Mouse (Mus musculus) right cerebral cortex, postnatal 14 days (tissue): ENCODE measurements around the gene Scn3a.
A peak's percentile ranks its signal among the peaks of the same experiment; 100 is the strongest.
"Not testable (repeated sequence)": the region's sequence is repeated elsewhere in the genome, so short reads cannot be mapped to it uniquely, and the experiment has no call there.

Experiments
- DNase-seq: peaks from one replicate; pipeline ENCODE4 v3.0.0; 2022

Scn3a gene

DNA sequence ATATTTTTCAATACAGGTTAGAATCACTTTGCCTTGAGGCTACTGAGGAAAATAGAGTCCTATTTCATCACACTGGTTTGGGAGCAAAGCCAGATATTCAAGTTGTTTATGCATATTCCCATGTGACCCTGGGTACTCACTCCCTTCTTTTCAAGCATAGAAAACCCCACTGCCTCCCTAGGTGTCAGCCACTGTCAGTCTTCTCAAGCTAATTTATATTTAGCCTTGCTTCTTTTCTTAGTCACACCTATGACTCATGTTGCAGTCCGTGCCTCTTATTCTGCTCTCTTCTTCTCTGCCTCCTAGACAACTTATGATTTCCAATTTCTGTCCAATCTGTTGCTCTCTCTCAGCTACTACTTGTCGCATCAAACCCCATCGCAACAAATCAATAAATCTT is 84.0 kb downstream of the Scn3a start:
- DNase-seq, result no peak

DNA sequence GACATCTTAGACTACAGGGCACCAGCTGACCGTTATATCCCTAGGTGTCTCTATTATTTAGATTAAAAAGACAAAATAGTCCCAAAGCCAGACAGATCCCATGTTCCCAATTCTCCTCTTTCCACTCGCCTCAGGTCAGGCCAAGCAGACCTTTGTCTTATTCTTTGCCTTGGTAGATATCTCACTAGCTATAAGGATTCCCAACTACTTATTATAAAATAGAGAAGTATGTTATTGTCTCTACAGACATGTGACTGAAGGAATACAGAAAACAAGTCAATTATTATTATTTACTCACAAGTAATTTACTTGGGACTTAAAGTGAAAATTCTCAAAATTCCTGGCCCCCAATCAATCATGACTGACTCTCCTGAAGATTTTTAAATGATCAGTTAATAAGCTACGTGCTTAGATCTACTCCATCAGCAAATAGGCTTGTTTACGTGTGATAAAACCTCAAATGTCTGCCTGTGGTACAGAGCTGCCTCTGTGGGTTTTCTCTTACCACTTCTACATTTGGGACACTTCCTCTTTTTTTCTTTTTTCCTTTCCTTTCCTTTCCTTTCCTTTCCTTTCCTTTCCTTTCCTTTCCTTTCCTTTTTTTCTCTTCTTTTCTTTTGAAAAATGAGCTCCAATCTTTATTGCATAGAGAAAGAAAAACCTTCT is 86.3 kb downstream of the Scn3a start:
- no peak for DNase-seq

DNA sequence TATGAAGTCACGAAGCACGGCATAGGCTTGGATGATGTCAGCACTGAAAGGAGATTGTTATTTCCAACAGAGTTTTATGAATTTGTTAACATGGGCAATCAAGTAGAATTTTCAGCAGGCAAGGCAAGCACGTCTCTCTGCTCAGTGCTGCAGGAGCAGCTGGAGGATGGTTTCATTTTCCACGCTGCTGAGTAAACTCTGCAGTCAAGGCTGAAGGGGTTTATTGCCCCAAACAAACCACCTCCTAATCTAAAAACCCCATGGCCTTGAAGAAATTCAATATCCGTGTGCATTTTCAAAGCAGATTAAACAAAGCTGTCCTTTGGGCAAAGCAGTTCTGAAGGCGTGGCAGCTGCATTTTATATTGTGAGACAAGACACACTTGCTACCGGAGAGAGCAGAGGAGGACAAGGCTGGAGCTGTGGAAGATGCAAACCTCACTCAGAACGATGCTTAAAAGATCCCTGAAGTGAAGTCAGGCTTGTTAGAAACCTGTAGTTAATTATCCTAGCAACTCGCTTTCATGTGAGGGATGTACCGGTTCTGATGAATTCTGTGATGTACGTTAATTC is 96.0 kb downstream of the Scn3a start:
- DNase-seq, result no peak

DNA sequence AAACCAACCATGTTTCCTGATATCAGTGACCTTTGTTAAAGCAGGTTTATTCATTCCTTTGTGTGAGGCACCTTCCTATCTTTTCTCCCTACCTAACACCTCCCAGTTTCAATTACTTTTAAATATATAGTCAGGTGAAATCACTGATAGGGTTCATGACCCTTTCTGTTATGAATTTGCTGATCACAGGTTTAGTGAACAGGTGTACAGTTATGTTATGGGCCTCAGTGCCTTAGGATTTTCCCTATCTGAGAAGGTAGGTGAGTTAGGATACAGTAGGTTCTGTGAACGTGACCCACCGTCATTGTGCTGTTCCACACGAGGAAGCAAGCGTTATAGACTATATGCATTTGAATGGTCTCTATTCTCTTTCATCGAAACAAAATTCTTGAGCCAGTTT is 101.7 kb downstream of the Scn3a start:
- no peak for DNase-seq

DNA sequence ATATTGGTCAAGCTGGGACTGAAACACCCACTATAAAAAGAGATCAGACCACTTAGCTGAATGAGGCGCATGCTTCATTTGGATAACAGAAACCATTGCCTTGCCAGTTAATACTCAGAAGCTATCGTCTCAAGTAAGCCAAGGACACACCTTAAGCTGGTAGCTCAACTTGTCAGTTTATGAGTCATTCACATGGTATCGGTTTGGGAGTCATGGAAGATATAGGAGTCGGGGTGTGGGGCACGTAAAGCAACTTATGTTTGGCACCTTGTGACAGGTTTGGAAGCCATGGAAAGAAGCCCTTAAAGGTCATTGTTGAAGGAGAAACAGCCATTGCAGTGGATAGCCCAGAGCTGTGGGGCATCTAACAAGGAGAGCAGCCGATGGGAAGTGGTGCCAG is 113.7 kb downstream of the Scn3a start:
- DNase-seq, result no peak

DNA sequence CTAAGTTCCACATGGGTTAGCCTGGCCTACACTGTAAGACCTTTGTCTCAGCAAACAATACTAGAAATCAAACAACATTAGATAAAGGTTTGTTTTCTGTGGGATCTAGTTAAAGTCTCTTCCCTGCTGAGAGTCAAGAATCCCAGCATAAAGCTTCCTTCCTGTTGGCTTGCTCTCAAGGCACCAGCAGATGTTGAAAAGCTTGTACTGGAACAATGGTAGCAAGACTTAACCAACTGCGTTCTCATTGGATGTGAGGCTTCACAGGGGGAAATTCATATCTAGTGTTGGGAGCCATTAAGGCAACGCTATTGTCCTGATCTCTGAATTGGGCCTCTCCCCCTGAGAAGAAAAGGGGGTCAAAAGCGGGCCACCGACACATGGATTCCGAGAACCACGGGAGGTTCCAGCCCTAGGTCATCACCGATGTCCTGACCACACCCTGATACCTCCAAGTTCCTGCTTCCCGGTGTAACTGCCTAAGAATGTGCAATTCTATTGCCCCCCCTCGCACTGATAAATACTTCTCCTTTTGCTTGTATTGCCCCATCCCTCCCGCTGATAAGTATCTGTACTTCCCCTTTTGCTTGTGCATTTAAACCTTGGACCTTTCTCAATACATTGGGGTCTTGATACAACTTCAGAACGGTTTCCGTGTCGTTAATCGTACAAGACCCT is 115.9 kb downstream of the Scn3a start:
- DNase-seq, result not testable (repeated sequence)

DNA sequence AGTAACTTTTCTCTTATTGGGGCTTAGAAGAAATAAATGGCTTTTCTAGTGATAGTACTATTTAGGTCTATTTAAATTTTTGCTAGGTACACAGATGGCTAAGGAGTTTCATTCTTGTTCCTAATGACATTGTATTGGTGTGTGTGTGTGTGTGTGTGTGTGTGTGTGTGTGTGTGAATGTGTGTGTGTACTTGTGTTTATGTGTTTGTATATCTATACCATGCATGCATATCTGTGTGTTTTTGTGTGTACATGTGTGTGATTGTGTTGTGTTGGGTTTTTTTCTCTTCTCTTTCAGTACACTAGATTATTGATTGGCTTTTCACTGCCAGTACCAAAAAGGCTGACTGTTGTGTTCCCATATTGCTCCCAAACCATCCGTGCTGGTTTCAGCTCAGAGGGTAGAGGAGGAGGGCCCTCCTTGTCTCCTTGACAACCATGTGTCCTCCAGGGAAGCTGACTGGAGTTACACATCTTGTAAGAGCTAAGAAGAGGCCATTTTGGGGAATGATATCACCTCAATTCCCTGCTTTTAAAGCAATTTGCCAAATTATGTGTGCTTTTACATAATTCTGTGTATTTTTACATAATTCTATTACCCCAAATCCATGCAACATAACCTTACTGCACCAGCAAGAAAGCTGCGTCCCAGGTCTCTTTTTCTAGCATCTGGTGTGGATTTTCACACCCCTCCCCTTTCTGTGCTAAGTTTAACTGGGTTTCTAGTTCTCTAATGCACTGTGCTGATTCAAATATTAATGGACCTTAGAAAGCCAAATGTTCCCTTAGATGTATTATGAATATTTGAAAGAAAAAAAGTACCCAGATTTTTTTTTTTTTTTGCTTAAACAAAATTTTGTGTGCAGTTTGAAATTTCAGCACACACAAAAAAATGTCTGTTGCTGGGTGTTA is 116.7 kb downstream of the Scn3a start:
- DNase-seq, result no peak

DNA sequence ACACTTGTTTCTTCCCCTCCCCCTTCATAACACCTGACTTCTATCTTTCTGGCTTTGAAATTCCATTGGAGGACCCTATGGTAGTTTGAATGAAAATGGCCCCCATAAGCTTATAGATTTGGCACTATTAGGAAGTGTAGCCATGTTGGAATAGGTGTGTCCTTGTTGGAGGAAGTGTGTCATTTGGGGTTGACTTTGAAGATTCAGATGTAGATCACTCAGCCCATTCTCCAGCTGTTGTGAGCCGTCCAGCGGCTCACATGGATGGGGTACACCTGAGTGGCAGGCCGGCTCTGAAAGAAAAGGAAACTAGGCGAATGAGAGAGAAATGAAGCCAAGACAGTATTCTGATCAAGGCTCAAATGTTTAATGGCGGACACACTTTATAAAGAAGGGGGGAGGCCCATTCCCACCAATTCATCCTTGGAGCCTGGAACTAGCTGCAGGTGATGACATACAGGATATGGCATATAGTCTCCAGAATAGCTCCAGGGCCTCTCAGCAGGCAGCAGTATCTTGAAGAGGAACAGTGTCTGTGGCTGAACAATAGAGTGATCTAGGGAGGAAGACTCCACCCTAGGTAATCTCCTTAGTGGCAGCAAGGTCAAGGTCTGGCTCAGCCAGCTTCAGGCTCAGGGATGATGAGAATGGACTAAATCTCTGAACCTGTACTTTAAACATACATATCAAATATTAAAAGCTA is 118.2 kb downstream of the Scn3a start:
- DNase-seq, result no peak

DNA sequence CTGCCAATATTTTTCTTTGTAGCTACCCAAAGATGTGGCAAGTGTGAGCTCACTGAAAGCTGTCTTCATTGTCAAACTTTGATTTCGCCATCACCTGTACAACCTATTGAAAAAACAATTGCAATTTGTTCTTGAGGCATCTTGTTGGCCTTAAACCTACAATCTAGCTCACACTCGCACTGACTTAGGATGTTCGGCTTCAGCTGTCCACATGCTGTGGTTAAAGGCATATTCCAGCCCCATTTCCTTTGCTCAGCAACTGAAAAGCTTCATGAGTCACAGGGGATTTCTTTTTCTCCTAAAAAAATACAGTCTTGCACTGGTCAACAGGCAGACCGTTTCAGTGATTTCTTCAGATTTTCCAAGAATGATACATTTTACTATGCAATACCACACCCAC is 124.3 kb downstream of the Scn3a start:
- no peak for DNase-seq

DNA sequence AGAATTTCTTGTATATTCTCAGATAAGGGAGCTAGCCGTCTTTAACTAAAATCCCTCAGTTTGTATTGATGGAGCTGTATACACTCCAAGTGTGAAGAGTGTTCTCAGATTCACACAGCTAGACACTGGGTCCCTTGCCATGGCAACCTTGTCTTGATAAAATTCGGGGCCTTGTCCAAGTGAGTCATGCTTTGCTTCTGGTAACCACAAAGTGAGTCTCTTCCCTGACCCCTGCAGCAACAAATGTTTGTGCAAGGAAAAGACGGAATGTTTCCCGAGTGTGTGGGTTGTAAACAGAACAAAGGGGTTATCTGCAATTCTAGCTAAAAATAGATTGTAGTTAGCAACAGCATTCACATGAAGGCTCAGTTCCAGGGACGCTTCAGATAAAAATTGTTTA is 125.9 kb downstream of the Scn3a start:
- no peak for DNase-seq

DNA sequence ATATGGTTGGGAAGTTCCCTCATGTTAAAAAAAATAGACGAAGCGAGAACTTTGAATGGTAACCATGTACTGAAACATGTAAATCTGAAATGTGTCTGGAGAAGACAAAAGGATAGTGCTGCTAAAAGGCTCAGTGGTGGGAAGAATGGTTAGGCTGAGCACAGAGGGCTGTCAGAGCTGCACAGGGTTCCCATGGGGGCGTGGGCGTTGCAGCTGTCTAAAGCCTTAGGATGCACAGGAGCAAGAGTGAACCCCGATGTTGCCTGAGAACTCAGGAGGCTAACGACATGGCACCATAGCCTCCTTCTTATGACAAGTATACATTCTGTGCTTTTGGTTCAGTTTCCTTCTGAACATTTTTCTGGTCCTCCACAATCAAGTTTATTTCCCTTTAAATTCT is 126.3 kb downstream of the Scn3a start:
- no peak for DNase-seq

DNA sequence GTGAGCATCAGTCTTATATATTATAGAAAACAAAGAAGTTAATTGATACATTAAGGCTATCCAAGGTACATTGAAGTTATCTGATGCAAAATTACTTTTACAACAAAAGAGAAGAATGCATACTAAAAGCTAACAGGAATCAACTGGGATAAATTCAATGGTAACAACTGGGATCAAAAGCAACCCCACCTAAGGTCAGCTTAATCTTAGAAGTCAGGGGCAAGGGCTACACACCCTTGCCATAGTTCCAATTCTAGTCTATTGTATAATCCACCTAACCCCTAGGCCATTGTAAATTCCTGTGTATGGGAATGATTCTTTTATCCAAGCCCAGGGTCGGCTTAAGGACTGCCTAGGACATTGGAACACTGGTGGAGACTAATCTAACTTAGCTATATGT is 130.5 kb downstream of the Scn3a start:
- DNase-seq, result no peak

DNA sequence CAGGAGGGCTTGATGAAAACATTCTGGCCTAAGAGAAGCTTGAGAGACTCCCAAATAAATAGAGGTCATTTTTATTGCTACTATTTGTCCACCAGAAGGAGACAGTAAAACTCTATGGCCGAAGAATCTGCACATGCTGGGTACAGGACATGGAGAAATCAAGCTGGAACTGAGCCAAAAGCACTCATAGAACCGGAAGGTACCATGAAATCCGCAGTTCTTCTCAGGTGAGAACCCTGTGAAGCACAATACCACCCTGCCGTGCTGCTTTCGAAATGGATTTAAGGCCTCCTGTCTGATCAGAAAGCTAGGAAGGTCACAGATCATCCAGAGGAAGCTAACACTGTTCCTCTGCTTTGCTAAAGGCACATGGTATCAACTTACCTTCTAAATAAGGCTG is 143.9 kb downstream of the Scn3a start:
- DNase-seq, result no peak

DNA sequence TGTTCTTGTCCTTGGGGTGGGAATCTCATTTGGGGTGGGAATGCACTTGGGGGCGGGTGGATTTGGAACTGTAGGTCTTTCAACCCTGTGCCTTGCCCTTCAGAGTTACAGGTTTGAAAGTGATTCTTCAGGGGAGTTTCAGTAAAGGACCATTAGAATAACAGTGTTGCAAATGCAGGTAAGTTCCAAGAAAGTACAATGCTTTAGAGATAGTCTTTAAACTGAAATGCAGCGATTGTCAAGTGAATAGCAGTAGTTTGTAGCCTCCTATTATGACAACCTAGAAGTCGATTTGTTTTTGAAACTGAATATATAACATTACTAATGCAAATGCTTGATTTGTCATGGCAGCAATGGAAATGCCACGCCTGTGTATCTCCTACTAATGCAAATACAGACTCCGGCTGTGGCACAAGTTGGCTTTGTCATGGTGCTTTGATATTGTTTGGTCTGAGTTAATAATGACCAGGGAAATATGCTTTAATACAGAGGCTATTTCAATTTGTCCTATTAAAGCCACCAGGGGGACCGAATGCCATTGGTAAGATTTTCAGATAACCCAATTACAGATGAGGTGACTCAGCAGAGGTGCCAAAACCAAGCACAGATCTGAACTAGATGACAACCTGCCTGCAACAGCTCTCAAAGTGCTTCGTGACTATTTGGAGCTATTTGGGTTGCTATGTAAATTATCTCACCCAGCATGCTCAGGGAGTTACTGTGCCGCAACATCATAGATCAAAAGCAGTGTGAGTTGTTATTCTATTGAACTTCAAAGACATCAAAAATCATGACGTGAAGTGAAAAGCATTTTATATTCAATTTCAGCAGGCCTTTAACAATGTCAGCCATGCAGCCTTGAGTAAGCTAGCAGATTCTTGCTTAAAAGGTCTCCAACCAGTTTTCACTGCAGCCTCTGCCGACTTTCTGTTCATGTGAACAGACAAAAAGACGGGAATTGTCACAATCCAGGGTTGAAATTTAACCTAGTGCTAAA is 145.9 kb downstream of the Scn3a start:
- no peak for DNase-seq

DNA sequence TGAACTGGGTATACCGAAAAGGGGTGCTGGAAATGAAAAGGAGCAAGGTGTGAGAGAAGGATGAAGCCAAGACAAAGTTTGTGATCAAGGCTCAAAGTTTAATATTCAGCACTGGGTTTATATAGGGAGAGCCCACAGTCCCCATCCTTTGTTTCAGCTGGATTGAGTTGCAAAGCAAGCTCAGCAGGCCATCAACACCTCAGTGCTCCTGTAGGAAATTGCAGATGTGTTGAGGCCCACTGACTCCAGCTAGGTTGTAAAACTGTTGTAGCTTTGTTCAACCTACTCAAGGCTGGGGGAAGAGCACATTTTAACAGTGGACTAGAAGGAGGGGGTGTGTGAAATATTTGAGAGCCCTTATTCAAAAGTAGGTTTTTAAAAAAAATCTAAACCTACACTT is 148.8 kb downstream of the Scn3a start:
- DNase-seq, result no peak

DNA sequence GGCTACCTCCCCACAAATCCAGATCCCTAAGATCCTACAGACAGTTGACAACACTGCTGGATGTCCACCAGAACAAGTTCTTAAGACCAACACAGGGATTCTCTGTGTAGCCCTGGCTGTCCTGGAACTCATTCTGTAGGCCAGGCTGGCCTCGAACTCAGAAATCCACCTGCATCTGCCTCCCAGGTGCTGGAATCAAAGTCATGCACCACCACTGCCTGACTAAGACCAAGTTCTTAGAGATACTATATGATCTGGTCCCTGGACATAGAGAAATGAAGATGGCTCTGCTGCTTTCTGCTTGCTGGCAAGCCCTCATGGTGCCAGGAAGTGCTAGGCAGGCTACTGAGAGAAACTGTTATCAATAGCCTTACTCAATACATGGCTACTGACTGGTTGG is 150.9 kb downstream of the Scn3a start:
- no peak for DNase-seq

DNA sequence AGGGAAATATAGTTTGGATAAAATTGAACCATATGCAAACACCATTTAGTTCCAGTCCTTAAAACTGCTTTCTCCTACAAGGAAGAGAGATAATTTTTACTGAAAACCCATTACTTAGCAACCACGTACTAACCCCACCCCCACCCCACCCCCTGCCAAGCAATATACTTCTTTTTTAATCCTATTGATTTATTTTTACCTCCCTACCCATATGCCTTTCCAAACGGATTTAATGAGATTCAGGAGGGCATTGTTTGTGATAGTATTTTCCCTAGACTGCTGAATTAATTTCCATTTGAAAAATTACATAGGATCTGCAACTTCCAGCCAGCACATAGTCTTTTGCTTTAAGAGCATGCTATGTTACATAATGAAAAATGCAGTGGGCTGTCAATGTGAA is 152.1 kb downstream of the Scn3a start:
- DNase-seq, result no peak

DNA sequence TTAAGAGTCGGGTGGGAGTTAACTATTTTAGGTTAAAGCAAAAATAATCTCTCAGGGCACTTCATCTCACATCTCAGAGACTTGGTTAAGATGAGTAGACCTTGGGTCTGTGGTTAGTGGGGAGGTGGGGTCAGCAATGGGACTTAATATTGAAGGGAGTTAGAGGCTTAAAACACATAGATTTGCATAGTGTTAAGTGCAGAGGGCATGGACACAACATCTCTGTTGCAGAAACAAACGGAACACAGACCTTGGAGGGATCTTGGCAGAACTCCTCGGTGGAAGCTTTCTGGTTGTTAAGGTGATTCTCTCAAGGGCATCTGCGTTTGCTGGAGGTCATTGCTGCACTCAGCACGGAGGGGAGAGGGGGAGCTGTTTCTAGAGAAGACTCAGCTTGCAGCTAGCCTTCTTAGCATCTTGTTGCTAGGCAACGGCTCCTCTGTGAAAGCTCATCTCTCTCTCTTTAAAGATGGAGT is 152.6 kb downstream of the Scn3a start:
- DNase-seq, result peak; percentile 74

DNA sequence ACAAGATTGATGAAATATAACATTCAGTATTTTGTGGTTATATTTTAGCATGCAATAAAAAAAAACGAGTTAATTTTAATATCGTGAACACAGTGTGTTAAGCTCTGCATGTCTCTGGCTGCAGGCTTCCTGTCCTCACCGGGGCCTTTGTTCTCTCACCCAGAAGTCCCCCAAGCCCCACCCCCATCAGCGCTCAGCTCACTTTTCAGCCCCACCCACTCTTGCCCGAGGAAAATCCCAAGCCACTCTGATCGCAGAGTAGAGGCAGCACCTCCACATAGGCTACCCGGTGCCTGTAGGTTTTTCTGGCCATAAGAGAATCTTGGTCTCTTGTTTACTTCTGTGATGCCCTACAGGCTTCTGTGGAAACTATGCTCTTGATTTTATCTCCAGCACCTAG is 153.2 kb downstream of the Scn3a start:
- peak; percentile 46 for DNase-seq

DNA sequence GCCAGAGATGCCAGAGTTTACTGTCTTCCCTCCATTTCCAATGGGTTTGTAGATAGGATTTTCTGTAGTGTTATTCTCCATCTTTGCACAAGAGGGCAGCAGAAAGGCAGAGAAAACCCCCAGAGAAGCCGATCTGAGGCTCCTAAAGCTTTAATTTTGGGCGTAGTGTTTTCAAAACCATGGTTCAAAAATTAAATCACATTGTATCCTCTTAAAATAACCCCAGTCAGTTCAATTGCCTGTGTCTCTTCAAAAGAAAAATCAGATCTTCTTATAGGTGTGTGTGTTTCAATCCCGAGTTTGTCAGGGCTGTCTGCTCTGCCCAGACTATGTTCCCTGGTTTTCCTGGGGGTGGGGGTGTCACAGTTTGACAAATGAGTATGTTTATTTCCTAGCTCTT is 153.7 kb downstream of the Scn3a start:
- no peak for DNase-seq
